22 mouse cellular contexts compared by ENCODE assay signal in genomic region chr9:108055661-108056237, GRCm38 (mm10). TPM values are rescaled to one million over a fixed set of nuclear protein-coding genes. Genes with fewer than 3 reads are reported as not detected.
"Had no signal": no experiment of that assay in that cellular context is flagged by ENCODE, and none has a peak within 500 bp of the region (broad histone marks: within the 10 kb centered on the region; RNA-seq: fewer than 3 reads in every experiment).

No protein-coding gene starts in this region.

- H3K9ac ChIP-seq: limb, embryonic 13.5 days; liver, embryonic 12.5 days; liver, embryonic 15.5 days; lung, embryonic 15.5 days; midbrain, embryonic 15.5 days; neural tube, embryonic 13.5 days had no signal

- H3K9me3 ChIP-seq: limb, embryonic 10.5 days; limb, embryonic 13.5 days; liver, embryonic 12.5 days; liver, embryonic 15.5 days; lung, embryonic 15.5 days; megakaryocyte, embryonic 14.5 days; midbrain, embryonic 10.5 days; midbrain, embryonic 15.5 days; neural tube, embryonic 13.5 days had no signal

- H3K4me3 ChIP-seq: layer of hippocampus, adult 2 months; limb, embryonic 10.5 days; limb, embryonic 13.5 days; liver, embryonic 12.5 days; liver, embryonic 15.5 days; lung, embryonic 15.5 days; megakaryocyte, embryonic 14.5 days; midbrain, embryonic 10.5 days; midbrain, embryonic 15.5 days; neural tube, embryonic 13.5 days had no signal

- DNase-seq: layer of hippocampus, adult 9-11 months; liver; lung, postnatal 10 days; retina, postnatal 1 day; right cerebral cortex, postnatal 25 days; spleen, adult 18-20 months had no signal

- ATAC-seq: liver, embryonic 12.5 days; midbrain, embryonic 15.5 days had no signal

- H3K27ac ChIP-seq: kidney, postnatal 0 days; layer of hippocampus, adult 2 months; limb, embryonic 10.5 days; limb, embryonic 13.5 days; lung, embryonic 15.5 days; midbrain, embryonic 10.5 days; midbrain, embryonic 15.5 days; neural tube, embryonic 13.5 days had no signal

- H3K4me2 ChIP-seq: limb, embryonic 13.5 days; liver, embryonic 12.5 days; liver, embryonic 15.5 days; lung, embryonic 15.5 days; midbrain, embryonic 15.5 days; neural tube, embryonic 13.5 days had no signal

- H3K27me3 ChIP-seq: limb, embryonic 13.5 days; liver, embryonic 12.5 days; liver, embryonic 15.5 days; lung, embryonic 15.5 days; megakaryocyte, embryonic 14.5 days; midbrain, embryonic 15.5 days; neural tube, embryonic 13.5 days had no signal

RNA-seq across cellular contexts. Expression of gene Mst1, which starts 24.5 kb away (rescaled TPM):
- total RNA-seq: layer of hippocampus, adult 2 months; layer of hippocampus, postnatal 25 days; left cerebral cortex, adult 18-20 months; left cerebral cortex, postnatal 25 days; neutrophil, adult 5-6 weeks had no signal
- polyA plus RNA-seq: kidney, embryonic 14.5 days; midbrain, embryonic 15.5 days had no signal
